Mouse (Mus musculus) stomach, embryonic 15.5 days (tissue): Measurements from ENCODE around the gene Tenm3. TPM values are rescaled to one million over a fixed set of nuclear protein-coding genes. Genes with fewer than 3 reads are reported as not detected.

Source experiments
- ATAC-seq: fragments of 200-750 bp; cut with Nextera tagmentation; 2 replicates; pipeline ENCODE4 v1.8.0; 2017; ENCODE audit warnings: low read depth, moderate number of reproducible peaks, moderate TSS enrichment; ENCODE audit not compliant: insufficient read depth, low FRiP score
- H3K27ac ChIP-seq: fragments of 300-500 bp; sonication (generic); 2 replicates; pipeline ENCODE4 v1.5.1; 2015; ENCODE audit warnings: mild to moderate bottlenecking, inconsistent platforms
- H3K27me3 ChIP-seq: fragments of 300-500 bp; sonication (generic); replicated peaks from 2 replicates; pipeline ENCODE4 v1.6.1; 2015; ENCODE audit warnings: inconsistent platforms
- H3K36me3 ChIP-seq: fragments of 300-500 bp; sonication (generic); 2 replicates; pipeline ENCODE4 v1.6.1; 2015; ENCODE audit warnings: inconsistent platforms
- H3K4me1 ChIP-seq: fragments of 300-500 bp; sonication (generic); 2 replicates; pipeline ENCODE4 v1.6.1; 2015; ENCODE audit warnings: inconsistent platforms
- H3K4me2 ChIP-seq: fragments of 300-500 bp; sonication (generic); 2 replicates; pipeline ENCODE4 v1.6.1; 2015; ENCODE audit warnings: mild to moderate bottlenecking, inconsistent platforms
- H3K4me3 ChIP-seq: fragments of 300-500 bp; sonication (generic); replicated peaks from 2 replicates; pipeline ENCODE4 v1.5.1; 2015; ENCODE audit warnings: inconsistent platforms
- H3K9ac ChIP-seq: fragments of 300-500 bp; sonication (generic); 2 replicates; pipeline ENCODE4 v1.6.1; 2015; ENCODE audit warnings: inconsistent platforms
- H3K9me3 ChIP-seq: fragments of 300-500 bp; sonication (generic); 2 replicates; pipeline ENCODE4 v1.6.1; 2016; ENCODE audit warnings: inconsistent platforms
- WGBS: fragments of 180-500 bp; shearing (Covaris S2); methylation state at CpG from one replicate; pipeline ENCODE4 v1.1.7; 2015; 5-methylcytosine and 5-hydroxymethylcytosine counted together
- polyA plus RNA-seq: library from polyadenylated mRNA; unstranded; fragments of >200 nt; fragmentation: Nextera tagmentation; extraction: Ambion mirVana; gene quantifications from 2 replicates; pipeline ENCODE4 v1.2.1, GENCODE M21; 2015

The Tenm3 gene
- polyA plus RNA-seq, 1 experiment from 2014 or later = 14.6 TPM

DNA sequence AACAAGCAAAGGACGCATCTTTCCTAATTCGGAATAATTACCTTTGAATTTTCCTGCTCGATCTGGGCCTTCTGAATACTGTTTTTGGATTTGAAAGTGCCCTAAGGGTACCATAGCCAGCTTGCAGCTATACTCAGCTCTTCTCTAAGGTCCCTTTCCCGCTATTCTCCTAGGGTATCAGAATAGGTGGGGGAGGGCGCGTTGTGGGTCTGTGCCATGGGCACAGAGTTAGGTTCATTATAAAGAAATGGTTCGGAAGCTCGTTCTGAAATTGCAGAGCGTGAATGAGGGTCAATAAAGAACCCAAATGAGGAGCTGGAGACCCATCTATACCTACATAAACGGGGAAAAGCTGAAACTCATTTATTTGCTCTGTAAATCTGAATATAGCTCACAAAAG lies 575.1 kb downstream of the Tenm3 start:
- H3K27ac ChIP-seq = no peak overlapping the region
- no peak for ATAC-seq
- H3K9ac ChIP-seq = no peak overlapping the region
- 89% methylated on average over 10 of the region's 10 CpGs for WGBS
- H3K4me1 ChIP-seq = no peaks in the 10 kb centered on the region
- no peak overlapping the region for H3K4me2 ChIP-seq
- no peak overlapping the region for H3K4me3 ChIP-seq
- no peaks in the 10 kb centered on the region for H3K9me3 ChIP-seq
- no peaks in the 10 kb centered on the region for H3K27me3 ChIP-seq
- no peaks in the 10 kb centered on the region for H3K36me3 ChIP-seq

DNA sequence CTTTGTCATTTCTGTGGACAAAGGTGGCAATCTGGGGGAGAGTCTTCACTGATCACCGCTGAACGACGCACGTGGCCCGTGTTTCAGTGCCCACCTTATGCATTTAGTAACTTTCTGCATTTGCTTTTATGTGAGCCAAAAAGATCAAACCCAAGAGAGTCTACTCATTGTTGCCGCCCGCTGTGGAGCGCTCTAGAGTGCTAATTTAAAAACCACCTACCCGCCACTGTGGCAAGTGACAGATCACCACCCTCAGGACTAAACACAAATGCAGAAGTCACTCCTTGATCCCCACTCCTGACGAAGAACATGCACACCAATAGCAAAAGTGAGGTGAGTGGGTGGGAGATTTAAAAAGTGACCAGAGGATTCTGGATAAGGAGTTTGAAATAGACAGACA lies 583.5 kb downstream of the Tenm3 start:
- no peak for ATAC-seq
- H3K4me1 ChIP-seq = no peaks in the 10 kb centered on the region
- no peak overlapping the region for H3K9ac ChIP-seq
- no peak overlapping the region for H3K4me3 ChIP-seq
- H3K36me3 ChIP-seq = no peaks in the 10 kb centered on the region
- no peaks in the 10 kb centered on the region for H3K9me3 ChIP-seq
- H3K27me3 ChIP-seq = no peaks in the 10 kb centered on the region
- H3K4me2 ChIP-seq = no peak overlapping the region
- H3K27ac ChIP-seq = no peak overlapping the region
- WGBS = 88% methylated on average over 10 of the region's 10 CpGs

DNA sequence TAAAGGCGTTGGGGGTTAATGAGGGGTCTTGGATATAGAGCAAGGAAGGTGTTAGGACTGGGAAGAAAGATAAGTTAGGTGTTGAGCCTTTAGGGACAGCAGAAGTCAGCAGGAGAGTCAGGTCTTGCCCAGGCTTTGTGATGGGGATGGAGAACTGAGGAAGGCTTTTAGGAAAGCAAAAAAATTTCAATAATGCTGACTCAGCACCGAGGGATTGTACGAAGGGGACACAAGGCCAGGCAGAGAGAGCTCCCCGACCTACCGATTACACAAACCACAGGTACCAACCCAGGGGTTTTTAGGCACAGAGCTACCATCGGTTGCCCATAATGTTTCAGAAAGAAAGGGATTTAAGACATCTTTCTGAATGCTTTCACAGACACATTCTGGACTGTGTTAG lies 583.9 kb downstream of the Tenm3 start:
- WGBS = 82% methylated on average over 6 of the region's 6 CpGs
- Histone ChIP-seq H3K36me3 (no peaks in the 10 kb centered on the region), H3K27ac (no peak overlapping the region), H3K4me3 (no peak overlapping the region), H3K9me3 (no peaks in the 10 kb centered on the region), H3K27me3 (no peaks in the 10 kb centered on the region), H3K4me2 (no peak overlapping the region), H3K9ac (no peak overlapping the region), H3K4me1 (no peaks in the 10 kb centered on the region)
- ATAC-seq = no peak

DNA sequence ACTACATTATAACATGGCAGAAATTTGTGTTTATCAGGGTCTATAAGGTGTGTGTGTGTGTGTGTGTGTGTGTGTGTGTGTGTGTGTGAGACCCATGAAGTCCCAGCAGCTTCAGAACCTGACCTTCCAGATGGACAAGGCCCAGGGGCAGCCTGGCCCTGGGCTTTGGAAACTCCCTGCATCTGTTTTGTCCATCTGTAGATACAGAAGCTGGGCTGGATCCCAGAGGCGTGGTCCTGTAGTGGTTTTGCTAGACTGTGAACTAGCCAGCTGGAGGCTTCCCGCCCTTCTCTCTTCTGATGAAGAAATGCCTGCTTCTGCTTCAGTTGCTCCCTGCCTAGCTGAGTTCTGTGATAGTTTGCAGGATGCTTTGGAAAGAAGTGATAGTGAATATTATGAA lies 599.9 kb downstream of the Tenm3 start:
- 88% methylated on average over 2 of the region's 2 CpGs for WGBS
- H3K9me3 ChIP-seq = no peaks in the 10 kb centered on the region
- ATAC-seq = no peak
- no peak overlapping the region for H3K27ac ChIP-seq
- H3K27me3 ChIP-seq = no peaks in the 10 kb centered on the region
- H3K4me3 ChIP-seq = no peak overlapping the region
- H3K9ac ChIP-seq = no peak overlapping the region
- 0 out of 2 replicates have a peak, but pooled peaks cover 5% of the 10 kb centered on the region for H3K36me3 ChIP-seq
- H3K4me1 ChIP-seq = no peaks in the 10 kb centered on the region
- no peak overlapping the region for H3K4me2 ChIP-seq

DNA sequence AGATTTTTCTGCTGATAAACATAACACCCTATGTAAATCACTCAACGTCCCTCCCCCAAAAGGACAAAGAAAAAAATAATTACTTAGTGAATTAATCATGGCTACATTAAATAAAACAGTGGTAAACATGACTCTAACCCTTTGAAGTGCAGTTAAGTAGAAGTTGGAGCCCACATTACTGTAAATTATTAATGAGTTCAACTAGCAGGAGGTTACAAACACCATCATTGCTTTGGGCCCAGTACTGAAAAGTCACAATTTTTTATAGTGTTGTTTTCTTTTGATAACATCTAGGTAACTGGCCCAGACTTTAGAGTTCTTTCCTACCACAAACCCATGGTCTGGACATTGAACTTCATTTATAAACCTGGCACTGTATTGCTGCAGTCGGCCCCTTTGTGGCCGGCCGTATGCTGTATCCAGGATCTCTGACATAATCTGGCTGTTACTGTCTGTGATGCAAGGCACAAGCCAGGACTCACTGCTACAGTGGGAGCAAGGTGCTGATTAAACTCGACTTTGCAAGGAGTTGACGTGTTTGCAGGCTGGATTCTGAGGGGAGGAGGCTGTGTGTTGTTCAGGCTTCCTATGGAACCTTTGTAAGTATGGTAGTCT lies 602.7 kb downstream of the Tenm3 start:
- 36% methylated on average over 6 of the region's 6 CpGs for WGBS

DNA sequence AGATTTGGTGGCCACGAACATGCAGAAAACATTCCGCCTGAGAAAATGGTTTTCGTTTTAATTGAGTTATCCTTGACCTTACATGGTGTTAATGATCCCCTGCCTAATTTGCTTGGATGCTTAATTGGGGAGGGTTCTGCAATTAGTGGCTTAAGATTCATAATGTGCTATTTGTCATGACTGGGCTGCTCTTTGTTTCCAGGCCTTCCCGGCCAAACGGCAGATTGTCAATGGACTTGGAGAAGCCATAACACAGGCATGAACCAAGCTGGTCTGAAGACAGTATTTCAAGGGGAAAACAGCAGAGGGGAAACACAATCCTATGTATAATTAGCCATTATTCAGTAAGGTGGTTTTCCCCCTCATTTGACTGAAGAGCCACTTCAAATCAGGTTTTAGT lies 606.8 kb downstream of the Tenm3 start:
- Histone ChIP-seq H3K36me3 (peaks cover 28% of the 10 kb centered on the region), H3K9me3 (no peaks in the 10 kb centered on the region), H3K27ac (no peak overlapping the region), H3K9ac (no peak overlapping the region), H3K4me1 (no peaks in the 10 kb centered on the region), H3K27me3 (no peaks in the 10 kb centered on the region), H3K4me2 (no peak overlapping the region), H3K4me3 (no peak overlapping the region)
- ATAC-seq = no peak
- 93% methylated on average over 5 of the region's 5 CpGs for WGBS

More for the DNA sequence above, 602.7 kb downstream of the Tenm3 start:
- Histone ChIP-seq H3K36me3 (peaks cover 16% of the 10 kb centered on the region; the same call in 1 of the 2 replicates), H3K4me2 (no peak overlapping the region), H3K27me3 (no peaks in the 10 kb centered on the region), H3K4me1 (no peaks in the 10 kb centered on the region), H3K9ac (no peak overlapping the region), H3K4me3 (no peak overlapping the region), H3K27ac (no peak overlapping the region), H3K9me3 (no peaks in the 10 kb centered on the region)
- no peak for ATAC-seq

DNA sequence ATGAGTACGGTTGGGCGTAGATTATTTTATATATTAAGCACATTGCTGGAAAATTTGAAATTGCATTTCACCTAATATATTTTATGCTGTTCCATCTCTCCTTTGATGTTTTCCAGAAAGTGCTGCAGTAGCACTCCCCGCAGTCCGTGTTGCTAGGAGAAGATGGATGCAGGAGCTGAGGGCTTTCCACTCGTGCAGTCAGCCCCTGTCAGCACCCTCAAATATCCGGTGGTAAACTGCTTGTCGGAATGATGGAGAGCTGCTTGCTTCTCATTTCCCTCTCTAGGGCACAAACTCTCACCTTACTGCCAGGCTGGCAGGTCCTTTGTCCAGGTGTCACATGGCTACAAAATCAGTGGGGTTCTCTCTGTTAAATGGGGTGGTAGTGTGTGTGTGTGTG lies 610.8 kb downstream of the Tenm3 start:
- Histone ChIP-seq H3K4me1 (no peaks in the 10 kb centered on the region), H3K9ac (no peak overlapping the region), H3K4me3 (no peak overlapping the region), H3K36me3 (peaks cover 28% of the 10 kb centered on the region), H3K27ac (no peak overlapping the region), H3K27me3 (no peaks in the 10 kb centered on the region), H3K9me3 (no peaks in the 10 kb centered on the region), H3K4me2 (no peak overlapping the region)
- no peak for ATAC-seq
- 67% methylated on average over 7 of the region's 7 CpGs for WGBS

DNA sequence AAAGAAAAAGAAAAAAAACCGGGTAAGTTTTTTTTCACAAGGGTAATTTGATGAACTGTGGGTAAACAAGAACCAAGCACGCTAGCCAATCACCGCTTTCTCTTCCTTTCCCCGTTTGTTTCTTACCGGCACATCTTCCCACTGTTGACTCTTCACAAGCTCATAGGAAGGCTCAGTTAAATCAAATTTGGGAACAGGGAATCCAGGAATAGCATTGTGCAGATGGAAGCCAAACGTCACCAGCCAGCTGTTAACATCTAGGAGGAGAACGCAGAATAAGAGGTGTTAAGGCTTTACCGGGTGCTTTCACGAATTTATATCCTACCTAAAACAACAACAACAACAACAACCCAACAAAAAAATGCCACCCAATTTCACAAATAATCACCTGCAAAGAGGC lies 611.9 kb downstream of the Tenm3 start:
- WGBS = 80% methylated on average over 9 of the region's 9 CpGs
- Histone ChIP-seq H3K4me3 (no peak overlapping the region), H3K9me3 (no peaks in the 10 kb centered on the region), H3K27me3 (no peaks in the 10 kb centered on the region), H3K27ac (no peak overlapping the region), H3K4me1 (no peaks in the 10 kb centered on the region), H3K36me3 (peaks cover 26% of the 10 kb centered on the region), H3K4me2 (no peak overlapping the region), H3K9ac (no peak overlapping the region)
- no peak for ATAC-seq

DNA sequence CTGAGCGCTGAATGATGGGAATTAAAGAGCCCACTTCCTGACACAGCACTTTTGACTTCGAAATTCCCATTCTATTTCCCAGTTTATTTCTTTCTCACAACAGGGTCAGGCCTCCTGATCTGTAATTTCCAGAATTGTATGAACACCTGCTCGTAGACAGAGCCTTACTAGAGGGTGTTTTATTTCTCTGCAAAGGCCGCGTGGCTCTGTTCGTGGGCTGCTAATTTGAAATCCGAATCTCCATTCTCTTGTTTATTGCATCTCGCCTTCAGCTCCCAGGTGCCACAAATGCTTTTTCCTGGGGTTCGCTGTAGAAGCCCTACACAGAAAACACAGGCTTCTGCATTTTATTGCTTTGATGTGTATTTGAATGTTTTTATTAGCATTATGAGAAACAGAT lies 612.4 kb downstream of the Tenm3 start:
- peaks cover 22% of the 10 kb centered on the region for H3K36me3 ChIP-seq
- H3K27ac ChIP-seq = no peak overlapping the region
- no peaks in the 10 kb centered on the region for H3K27me3 ChIP-seq
- no peak overlapping the region for H3K4me3 ChIP-seq
- H3K9ac ChIP-seq = no peak overlapping the region
- no peaks in the 10 kb centered on the region for H3K9me3 ChIP-seq
- no peak for ATAC-seq
- WGBS = 78% methylated on average over 9 of the region's 9 CpGs
- no peak overlapping the region for H3K4me2 ChIP-seq
- H3K4me1 ChIP-seq = no peaks in the 10 kb centered on the region

DNA sequence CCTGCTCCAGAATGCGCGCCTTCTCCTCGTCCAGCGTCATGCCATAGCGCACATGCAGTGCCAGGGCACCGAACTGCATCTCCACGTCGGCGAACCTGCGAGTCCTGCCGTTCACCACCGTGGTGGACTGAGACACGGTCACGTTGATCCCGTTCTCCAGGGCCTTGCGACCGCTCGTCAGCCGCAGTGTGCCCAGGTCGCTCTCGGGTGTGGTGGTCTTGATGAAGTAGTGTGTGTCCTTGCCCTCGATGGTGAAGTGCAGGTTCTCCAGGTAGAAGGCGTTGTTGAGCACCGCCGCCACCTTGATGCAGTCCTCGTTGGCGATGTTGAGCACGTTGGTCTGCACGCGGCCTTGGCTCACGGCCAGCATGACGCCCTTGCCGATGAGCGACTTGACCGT lies 615.1 kb downstream of the Tenm3 start:
- Histone ChIP-seq H3K4me1 (no peaks in the 10 kb centered on the region), H3K36me3 (peaks cover 11% of the 10 kb centered on the region), H3K9ac (no peak overlapping the region), H3K4me3 (no peak overlapping the region), H3K27me3 (no peaks in the 10 kb centered on the region), H3K4me2 (no peak overlapping the region), H3K9me3 (no peaks in the 10 kb centered on the region), H3K27ac (no peak overlapping the region)
- 96% methylated on average over 35 of the region's 35 CpGs for WGBS
- no peak for ATAC-seq

DNA sequence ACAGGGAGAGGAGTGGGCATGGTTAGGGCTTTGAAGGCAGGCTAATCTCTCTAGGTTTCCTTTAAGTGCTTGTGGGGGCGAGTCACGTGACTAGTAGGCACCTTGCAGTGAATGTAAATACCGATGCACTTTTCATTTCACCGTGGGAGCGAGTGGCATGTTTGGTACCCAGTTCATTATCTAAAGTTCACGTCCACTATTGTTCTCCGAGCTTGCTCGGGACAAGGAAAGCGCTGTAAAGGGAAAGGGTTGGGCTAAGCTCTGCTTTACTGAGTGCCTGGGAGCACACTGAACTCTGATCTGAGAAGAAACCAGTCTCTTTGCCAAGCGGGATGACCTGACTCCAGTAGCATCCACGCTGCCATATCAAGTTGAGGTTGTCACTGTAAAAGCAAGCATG lies 619.0 kb downstream of the Tenm3 start:
- no peaks in the 10 kb centered on the region for H3K27me3 ChIP-seq
- no peaks in the 10 kb centered on the region for H3K4me1 ChIP-seq
- peak; percentile 43 for ATAC-seq
- H3K9ac ChIP-seq = no peak overlapping the region
- H3K4me3 ChIP-seq = no peak overlapping the region
- 52% methylated on average over 11 of the region's 11 CpGs for WGBS
- no peak overlapping the region for H3K27ac ChIP-seq
- H3K4me2 ChIP-seq = peak overlapping the region; percentile 17
- no peaks in the 10 kb centered on the region for H3K9me3 ChIP-seq
- peaks cover 8% of the 10 kb centered on the region for H3K36me3 ChIP-seq

DNA sequence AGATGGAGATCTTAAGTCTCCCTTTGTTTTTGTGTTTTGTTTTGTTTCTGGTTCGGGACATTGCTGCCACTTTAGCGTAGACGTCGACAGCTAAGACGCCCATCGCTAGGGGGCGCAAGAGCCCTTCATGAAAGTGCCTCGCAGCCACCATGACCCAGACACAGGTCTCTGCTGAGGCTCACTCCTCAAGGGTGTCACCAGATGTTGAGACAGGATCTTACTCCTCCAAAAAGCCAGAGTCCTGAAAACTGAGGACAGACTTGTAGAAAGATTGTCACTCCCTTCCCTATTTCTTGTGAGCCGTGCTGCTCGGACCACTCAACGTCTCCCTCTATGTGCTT lies 621.4 kb downstream of the Tenm3 start:
- peak overlapping the region; percentile 41 for H3K4me3 ChIP-seq
- H3K9ac ChIP-seq = 0 out of 2 replicates have a peak overlapping the region, but pooled peaks have one; percentile 6
- ATAC-seq = peak; percentile 69
- no peak overlapping the region for H3K27ac ChIP-seq
- H3K4me1 ChIP-seq = no peaks in the 10 kb centered on the region
- no peaks in the 10 kb centered on the region for H3K27me3 ChIP-seq
- H3K4me2 ChIP-seq = peak overlapping the region; percentile 72
- 14% methylated on average over 11 of the region's 11 CpGs for WGBS
- H3K9me3 ChIP-seq = no peaks in the 10 kb centered on the region
- H3K36me3 ChIP-seq = no peaks in the 10 kb centered on the region
